Mouse (Mus musculus) lung, embryonic 14.5 days (tissue): ENCODE data around the gene Mpig6b. TPM values are rescaled to one million over a fixed set of nuclear protein-coding genes. Genes with fewer than 3 reads are reported as not detected.
A peak's percentile ranks its signal among the peaks of the same experiment; 100 is the strongest.
"Not testable (repeated sequence)": the region's sequence is repeated elsewhere in the genome, so short reads cannot be mapped to it uniquely, and the experiment has no call there.

Experiments used
- ATAC-seq: fragments of 200-750 bp; cut with Nextera tagmentation; 2 replicates; pipeline ENCODE4 v1.8.0; 2017; ENCODE audit warnings: mild to moderate bottlenecking, moderate TSS enrichment, moderate library complexity; ENCODE audit not compliant: insufficient read depth
- DNase-seq: peaks from one replicate; pipeline ENCODE4 v3.0.0-alpha.2; 2015
- H3K27ac ChIP-seq: fragments of 300-500 bp; sonication (generic); 2 replicates; pipeline ENCODE4 v1.5.1; 2014; ENCODE audit warnings: low read depth, mild to moderate bottlenecking, moderate library complexity
- H3K27me3 ChIP-seq: fragments of 300-500 bp; sonication (generic); 2 replicates; pipeline ENCODE4 v1.6.1; 2014; ENCODE audit warnings: low read length, control low read depth; ENCODE audit not compliant: insufficient read depth
- H3K36me3 ChIP-seq: fragments of 300-500 bp; sonication (generic); 2 replicates; pipeline ENCODE4 v1.6.1; 2014; ENCODE audit warnings: control low read depth; ENCODE audit not compliant: insufficient read depth
- H3K4me1 ChIP-seq: fragments of 300-500 bp; sonication (generic); 2 replicates; pipeline ENCODE4 v1.6.1; 2014; ENCODE audit warnings: antibody characterized with exemption, control low read depth; ENCODE audit not compliant: insufficient read depth
- H3K4me2 ChIP-seq: fragments of 300-500 bp; sonication (generic); 2 replicates; pipeline ENCODE4 v1.6.1; 2014; ENCODE audit warnings: mild to moderate bottlenecking
- H3K4me3 ChIP-seq: fragments of 300-500 bp; sonication (generic); 2 replicates; pipeline ENCODE4 v1.5.1; 2014; ENCODE audit warnings: low read depth, low read length
- H3K9ac ChIP-seq: fragments of 300-500 bp; sonication (generic); 2 replicates; pipeline ENCODE4 v1.6.1; 2014
- H3K9me3 ChIP-seq: fragments of 300-500 bp; sonication (generic); 2 replicates; pipeline ENCODE4 v1.6.1; 2016; ENCODE audit warnings: low read depth, low read length, control low read depth
- CTCF ChIP-seq: IDR thresholded peaks from 2 replicates; pipeline ENCODE4 v1.5.1; 2016; ENCODE audit warnings: antibody characterized with exemption, low read depth
- WGBS: fragments of 180-500 bp; shearing (Covaris S2); extraction: QIAGEN DNeasy Blood & Tissue Kit; methylation state at CpG from one replicate; pipeline ENCODE4 v1.1.7; 2014; 5-methylcytosine and 5-hydroxymethylcytosine counted together
- polyA plus RNA-seq: library from polyadenylated mRNA; unstranded; fragments of >200 nt; fragmentation: Nextera tagmentation; extraction: Ambion mirVana; gene quantifications from 2 replicates; pipeline ENCODE4 v1.2.1, GENCODE M21; 2014

Mpig6b gene
- polyA plus RNA-seq, 1 experiment from 2014 or later: 1.4 TPM

- H3K4me3 ChIP-seq: peak overlapping the region; percentile 63
- H3K4me2 ChIP-seq: peak overlapping the region; percentile 99
- H3K36me3 ChIP-seq: no peaks in the 10 kb centered on the region
- ATAC-seq (no peak), DNase-seq (no peak)
- no peaks in the 10 kb centered on the region for H3K9me3 ChIP-seq
- peak overlapping the region; percentile 99 for H3K27ac ChIP-seq
- no peaks in the 10 kb centered on the region for H3K27me3 ChIP-seq
- TF ChIP-seq CTCF: no peak
- 74% methylated on average over 7 of the region's 7 CpGs for WGBS
- H3K9ac ChIP-seq: peak overlapping the region; percentile 94
- peaks cover 23% of the 10 kb centered on the region for H3K4me1 ChIP-seq
Observed at GRCm38 (mm10) chr17:35044904-35045806, 20.8 kb downstream of the Mpig6b start.

DNA sequence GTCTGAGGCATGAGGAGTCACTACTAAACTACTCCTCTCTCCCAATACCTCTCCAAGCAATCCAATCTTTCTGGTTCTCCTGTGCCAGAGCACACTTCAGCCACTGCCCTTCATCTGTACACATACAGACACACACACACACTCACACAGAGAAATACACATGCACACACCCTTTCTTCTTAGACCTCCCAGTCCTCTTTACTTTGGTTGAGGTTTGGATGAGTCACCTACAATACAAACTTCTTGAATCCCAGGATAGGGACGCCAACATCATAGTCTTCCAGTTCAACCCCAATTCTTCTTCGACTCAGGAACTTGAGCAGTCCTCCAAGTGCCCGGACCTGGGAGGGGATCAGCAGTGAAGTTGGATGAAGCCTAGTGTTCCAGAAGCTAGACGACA, 22.2 kb downstream of the Mpig6b start:
- no peak overlapping the region for H3K9ac ChIP-seq
- H3K4me3 ChIP-seq: no peak overlapping the region
- no peak for TF ChIP-seq CTCF
- H3K4me1 ChIP-seq: peaks cover 17% of the 10 kb centered on the region
- no peak for DNase-seq
- no peak for ATAC-seq
- no peaks in the 10 kb centered on the region for H3K9me3 ChIP-seq
- WGBS: 72% methylated on average over 4 of the region's 4 CpGs
- no peaks in the 10 kb centered on the region for H3K27me3 ChIP-seq
- H3K27ac ChIP-seq: no peak overlapping the region; the same call in 1 of the 2 replicates
- H3K36me3 ChIP-seq: no peaks in the 10 kb centered on the region
- H3K4me2 ChIP-seq: no peak overlapping the region

DNA sequence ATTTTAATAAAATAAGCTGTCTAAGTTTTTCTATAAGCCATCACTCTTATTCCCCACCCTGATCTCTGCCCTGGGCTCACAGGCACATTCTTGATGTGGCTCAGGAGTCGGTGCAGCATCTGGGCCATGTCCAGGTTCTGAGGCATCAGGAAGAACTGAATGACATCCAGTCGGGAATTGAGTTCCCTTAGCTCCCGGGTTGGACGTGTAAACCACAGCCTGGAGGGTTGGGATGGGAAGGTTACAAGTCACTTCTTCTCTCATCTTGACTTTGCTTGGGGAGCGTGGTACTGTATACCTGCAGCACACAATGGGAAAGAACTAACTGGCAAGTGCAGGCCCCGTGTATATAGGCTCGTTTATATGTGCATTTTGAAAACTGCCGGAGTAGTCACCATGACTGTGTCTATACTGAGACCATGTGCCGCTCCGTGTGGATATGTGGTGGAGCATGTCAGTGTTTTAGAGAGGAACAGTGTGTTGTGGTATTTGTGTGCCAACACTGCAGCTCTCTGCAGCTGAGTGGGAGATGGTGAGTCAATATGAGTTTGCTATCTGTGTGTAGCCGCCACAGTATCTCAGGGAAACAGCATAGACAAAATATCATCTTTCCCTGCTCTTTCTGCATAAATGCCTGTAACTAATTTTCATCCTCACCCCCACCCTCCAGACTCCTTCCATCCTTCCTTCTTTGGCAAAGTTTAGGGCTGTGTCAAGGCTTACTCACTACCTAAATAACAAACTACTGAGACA, 26.7 kb downstream of the Mpig6b start:
- DNase-seq: no peak

GRCm38 (mm10) chr17:35034896-35035295, 31.1 kb downstream of the Mpig6b start:
- Histone ChIP-seq H3K36me3 (no peaks in the 10 kb centered on the region), H3K27ac (no peak overlapping the region), H3K4me3 (no peak overlapping the region), H3K4me2 (no peak overlapping the region), H3K4me1 (no peaks in the 10 kb centered on the region), H3K9ac (no peak overlapping the region), H3K9me3 (no peaks in the 10 kb centered on the region), H3K27me3 (no peaks in the 10 kb centered on the region)
- WGBS: 67% methylated on average over 6 of the region's 6 CpGs
- ATAC-seq (no peak), DNase-seq (no peak)
- TF ChIP-seq CTCF: no peak

More for the DNA sequence above, 26.7 kb downstream of the Mpig6b start:
- no peak overlapping the region for H3K4me2 ChIP-seq
- H3K27me3 ChIP-seq: no peaks in the 10 kb centered on the region
- WGBS: 83% methylated on average over 11 of the region's 11 CpGs
- no peaks in the 10 kb centered on the region for H3K36me3 ChIP-seq
- H3K9ac ChIP-seq: no peak overlapping the region
- no peak for ATAC-seq
- no peak overlapping the region for H3K4me3 ChIP-seq
- no peaks in the 10 kb centered on the region for H3K4me1 ChIP-seq
- H3K27ac ChIP-seq: no peak overlapping the region
- H3K9me3 ChIP-seq: no peaks in the 10 kb centered on the region
- no peak for TF ChIP-seq CTCF

DNA sequence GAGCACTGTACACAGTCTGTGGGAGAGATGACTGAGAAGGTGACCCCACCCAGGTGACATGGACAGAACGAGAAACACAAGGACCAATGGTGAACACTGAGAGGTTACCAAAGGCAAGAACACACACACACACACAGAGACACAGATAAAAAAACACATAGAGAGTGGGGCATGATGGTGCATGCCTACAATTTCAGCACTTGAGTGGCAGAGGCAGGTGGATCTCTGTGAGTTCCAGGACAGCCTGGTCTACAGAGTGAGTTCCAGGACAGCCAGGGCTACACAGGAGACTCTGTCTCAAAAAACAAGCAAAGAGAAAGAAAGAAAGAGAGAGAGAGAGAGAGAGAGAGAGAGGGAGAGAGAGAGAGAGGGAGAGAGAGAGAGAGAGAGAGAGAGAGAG, 32.3 kb downstream of the Mpig6b start:
- not testable (repeated sequence) for H3K4me1 ChIP-seq, H3K27me3 ChIP-seq, DNase-seq, H3K27ac ChIP-seq, H3K9me3 ChIP-seq, H3K36me3 ChIP-seq, H3K4me2 ChIP-seq, H3K4me3 ChIP-seq, H3K9ac ChIP-seq, ATAC-seq
- 30% methylated on average over 1 of the region's 1 CpGs for WGBS

- H3K27me3 ChIP-seq: no peaks in the 10 kb centered on the region
- TF ChIP-seq CTCF: peak; percentile 8; the same call in 1 of the 2 replicates
- H3K27ac ChIP-seq: no peak overlapping the region
- 68% methylated on average over 8 of the region's 8 CpGs for WGBS
- no peaks in the 10 kb centered on the region for H3K9me3 ChIP-seq
- ATAC-seq: no peak
- H3K4me1 ChIP-seq: no peaks in the 10 kb centered on the region
- no peak overlapping the region for H3K9ac ChIP-seq
- no peaks in the 10 kb centered on the region for H3K36me3 ChIP-seq
- H3K4me2 ChIP-seq: no peak overlapping the region
- no peak for DNase-seq
- H3K4me3 ChIP-seq: no peak overlapping the region
Observed at GRCm38 (mm10) chr17:35032323-35032870, 33.6 kb downstream of the Mpig6b start.

DNA sequence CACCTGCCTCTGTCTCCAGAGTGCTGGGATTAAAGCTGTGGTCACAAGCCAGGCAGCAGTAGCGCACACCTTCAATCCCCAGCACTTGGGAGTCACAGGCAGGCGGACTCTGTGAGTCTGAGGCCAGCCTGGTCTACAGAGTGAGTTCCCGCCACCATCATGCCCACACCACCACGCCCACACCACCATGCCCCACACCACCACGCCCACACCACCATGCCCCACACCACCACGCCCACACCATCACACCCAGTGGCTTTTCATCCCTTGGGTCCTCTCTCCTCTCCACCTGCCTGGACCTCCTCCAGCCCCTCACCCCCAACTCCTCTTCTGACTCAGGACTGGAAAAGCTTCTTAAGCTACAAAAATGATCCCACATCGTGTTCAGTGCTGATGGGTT, 34.1 kb downstream of the Mpig6b start:
- 65% methylated on average over 7 of the region's 7 CpGs for WGBS
- no peak for DNase-seq
- no peak for ATAC-seq
- Histone ChIP-seq H3K9me3 (no peaks in the 10 kb centered on the region), H3K4me1 (no peaks in the 10 kb centered on the region), H3K27ac (no peak overlapping the region), H3K36me3 (no peaks in the 10 kb centered on the region), H3K27me3 (no peaks in the 10 kb centered on the region), H3K4me2 (no peak overlapping the region), H3K4me3 (no peak overlapping the region), H3K9ac (no peak overlapping the region)
- no peak for TF ChIP-seq CTCF
